Mouse (Mus musculus) heart, postnatal 14 days (tissue): Measurements from ENCODE around the gene Lrpprc. TPM values are rescaled to one million over a fixed set of nuclear protein-coding genes. Genes with fewer than 3 reads are reported as not detected.

Experiments used
- DNase-seq, 2 experiments: peaks; one replicate each; pipeline ENCODE4 v3.0.0; 2021 to 2022
- intact Hi-C: fragments of 180-260 bp; cut with DNase I; formaldehyde crosslinking; loops from one replicate; pipeline ENCODE4 v1.15.1; 2025
- total RNA-seq, 2 experiments: library from RNA; stranded (reverse); gene quantifications; 2 replicates each; pipeline ENCODE4 v1.2.3; 2021

The Lrpprc gene
- total RNA-seq, 2 experiments from 2014 or later = 150 to 152 TPM

DNA sequence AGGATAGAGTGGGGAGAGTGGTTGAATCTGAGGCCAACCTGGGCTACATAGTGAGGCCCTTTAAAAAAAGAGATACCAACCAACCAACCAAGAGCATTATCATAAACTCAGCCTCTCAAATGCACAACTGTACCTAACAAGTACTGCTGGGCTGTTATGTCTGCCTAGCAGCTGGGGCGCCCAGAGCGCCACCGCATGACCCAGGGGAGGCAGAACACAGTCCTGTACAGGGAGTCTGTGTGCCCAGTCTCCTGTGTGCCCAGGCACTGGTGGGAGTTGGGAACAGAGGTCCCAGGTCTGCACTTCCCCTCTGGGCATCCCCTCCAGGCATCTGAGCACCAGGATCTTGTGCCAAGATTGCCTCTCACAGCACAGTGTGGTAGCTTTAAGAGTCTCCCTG, 65.4 kb downstream of the Lrpprc start:
- intact Hi-C loops = no loop called here
- no peak for DNase-seq

DNA sequence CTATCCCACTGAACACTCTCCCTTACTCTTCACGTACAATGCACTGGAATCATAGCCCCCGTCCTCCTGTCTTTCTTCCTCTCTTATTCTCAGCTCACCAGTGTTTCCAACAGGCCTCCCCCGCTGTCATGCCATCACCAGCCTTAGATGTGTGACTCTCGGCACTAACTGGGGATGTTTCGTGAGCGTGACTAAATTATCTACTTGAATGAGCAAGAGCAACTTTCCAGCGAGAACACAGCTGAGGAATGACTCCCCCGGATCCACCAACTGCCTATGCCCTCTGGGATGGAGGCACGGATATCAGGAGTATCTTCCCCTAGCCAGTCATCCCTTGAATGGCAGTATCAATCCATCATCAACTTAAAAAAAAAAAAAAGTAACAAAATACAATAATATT, 66.6 kb downstream of the Lrpprc start:
- no peak for DNase-seq
- intact Hi-C loops = no loop called here

DNA sequence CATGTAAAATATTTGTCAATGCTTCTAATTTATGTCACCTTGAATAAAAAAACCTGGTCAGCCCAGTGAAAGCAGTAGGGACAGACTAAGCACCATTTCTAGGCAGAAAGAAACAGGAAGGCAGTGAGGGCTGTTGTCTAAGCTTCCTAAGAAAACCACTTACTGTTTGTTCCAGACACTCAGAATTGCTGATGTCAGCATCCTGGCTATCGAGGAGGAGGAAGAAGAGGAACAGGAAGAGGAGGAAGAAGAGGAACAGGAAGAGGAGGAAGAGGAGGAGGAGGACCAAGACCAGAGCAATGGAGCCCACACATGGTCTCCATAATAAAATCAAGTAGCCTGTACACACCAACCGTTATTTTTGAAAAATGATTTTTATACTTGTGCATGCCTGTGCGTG, 71.5 kb downstream of the Lrpprc start:
- intact Hi-C loops = no loop called here
- no peak for DNase-seq

DNA sequence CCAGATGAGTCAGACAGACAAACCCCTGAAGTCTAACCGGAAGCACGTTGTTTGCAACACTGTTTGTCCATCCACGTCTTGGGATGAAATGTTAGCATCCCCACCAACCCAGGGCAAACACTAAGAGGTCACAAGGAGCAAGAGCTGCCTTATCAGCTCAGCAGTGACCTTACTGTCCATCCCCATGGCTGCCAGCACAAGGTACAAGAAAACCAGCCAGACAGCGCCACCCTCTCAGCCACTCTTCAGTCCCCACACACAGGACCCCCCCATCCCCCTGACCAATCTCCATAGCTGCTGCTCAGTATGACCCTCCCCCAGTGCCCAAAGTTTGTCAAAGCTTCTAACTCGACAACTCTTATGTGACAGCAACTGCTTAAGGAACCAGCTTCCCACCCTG, 73.2 kb downstream of the Lrpprc start:
- intact Hi-C loops = no loop called here
- DNase-seq = no peak

DNA sequence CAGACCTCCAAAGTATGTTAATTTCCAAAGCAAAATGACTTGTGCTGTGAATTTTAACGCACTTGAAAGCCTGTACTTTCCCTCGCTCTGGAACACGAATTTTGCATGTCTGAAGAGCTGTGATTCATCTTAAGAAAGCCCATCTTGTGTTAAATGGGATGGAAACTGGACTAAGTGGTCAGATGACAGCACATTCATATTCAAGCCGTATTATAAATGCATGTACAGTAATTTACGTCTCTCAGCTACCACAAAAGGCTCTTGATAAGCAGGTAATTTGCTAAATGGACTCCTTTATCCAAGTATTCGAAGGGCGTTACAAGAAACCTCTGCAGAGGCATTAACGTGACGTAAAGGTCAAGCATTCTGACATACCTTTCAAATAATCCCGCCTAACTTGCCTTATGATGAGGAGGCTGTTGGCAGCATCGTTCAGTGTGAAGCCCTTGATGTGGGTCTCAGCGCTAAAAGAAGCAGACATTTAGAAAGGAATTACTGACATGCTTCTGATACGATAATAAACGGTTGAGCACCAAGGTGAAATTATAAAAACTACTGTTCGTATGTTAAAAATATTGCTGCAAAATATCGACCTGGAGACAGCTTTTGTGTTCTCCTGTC, 74.2 kb downstream of the Lrpprc start:
- no peak for DNase-seq
- intact Hi-C loops = no loop called here

DNA sequence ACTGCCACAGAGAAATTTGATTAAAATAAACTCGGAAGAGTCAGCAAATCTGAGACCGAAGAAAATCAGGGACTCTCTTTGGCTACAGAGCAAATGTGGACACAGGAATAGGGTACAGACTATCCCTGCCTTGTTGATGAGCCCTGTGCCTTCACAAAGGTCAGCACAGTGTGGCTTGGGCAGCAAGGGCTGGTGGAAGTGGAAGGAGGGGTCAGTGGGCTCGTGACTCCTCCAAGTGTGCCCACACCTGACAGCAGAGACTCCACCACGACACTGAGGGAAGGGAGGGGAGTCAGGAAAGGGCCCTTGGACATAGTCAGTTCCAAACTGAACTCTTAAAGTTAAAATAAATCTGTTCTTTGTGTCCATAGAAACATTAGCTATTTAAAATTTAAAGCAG, 75.7 kb downstream of the Lrpprc start:
- no peak for DNase-seq
- intact Hi-C loops = no loop called here

DNA sequence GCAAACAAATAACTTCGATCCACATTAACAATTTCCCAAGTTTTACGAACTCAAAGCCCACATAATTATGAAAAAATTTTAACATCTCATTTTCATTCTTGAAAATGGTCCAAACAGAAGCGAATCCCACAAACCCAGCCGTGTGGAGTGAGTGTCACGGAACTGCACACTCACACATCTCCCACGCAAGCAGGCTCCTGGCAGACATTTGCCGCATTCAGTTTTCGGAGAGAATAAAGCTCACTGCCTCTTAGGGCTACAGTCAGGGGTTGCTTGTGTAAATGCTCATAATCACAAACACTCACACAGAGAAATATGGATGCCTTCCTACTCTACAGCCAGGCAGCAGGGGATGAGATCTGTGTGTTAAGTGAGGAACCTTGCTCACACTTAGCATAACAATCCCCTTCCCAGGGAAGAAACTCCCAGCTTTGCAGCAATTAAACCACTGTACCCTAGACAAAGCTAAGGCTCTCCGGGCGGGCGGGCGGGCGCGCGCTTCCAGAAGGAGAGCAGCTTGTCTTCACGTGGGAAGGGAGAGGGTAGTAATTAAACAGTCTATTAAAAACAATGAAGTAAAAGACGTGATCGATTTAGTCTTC, 76.9 kb downstream of the Lrpprc start:
- no peak for DNase-seq
- intact Hi-C loops = no loop called here

DNA sequence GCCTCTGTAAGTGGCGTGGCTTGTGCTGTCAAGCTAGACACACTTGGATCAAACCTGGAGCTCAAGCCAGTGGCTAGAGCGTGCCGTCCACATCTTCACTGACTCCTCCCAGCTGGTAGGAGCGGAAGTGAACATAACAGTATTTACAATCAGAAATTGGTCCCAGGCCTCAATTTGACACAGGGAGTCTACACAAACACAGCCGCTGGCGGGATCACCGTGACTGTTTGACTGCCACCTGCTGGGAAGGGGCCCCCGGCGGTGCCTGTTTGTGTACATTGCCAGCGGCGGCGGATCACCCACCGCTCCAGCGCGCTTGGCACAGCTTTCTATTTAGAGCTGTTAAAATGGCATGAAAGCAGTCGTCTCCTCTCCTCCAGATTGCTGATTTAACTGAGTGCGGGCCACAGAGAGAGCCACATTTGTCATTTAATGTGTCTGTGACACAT, 81.2 kb downstream of the Lrpprc start:
- no peak for DNase-seq
- intact Hi-C loops = no loop called here

DNA sequence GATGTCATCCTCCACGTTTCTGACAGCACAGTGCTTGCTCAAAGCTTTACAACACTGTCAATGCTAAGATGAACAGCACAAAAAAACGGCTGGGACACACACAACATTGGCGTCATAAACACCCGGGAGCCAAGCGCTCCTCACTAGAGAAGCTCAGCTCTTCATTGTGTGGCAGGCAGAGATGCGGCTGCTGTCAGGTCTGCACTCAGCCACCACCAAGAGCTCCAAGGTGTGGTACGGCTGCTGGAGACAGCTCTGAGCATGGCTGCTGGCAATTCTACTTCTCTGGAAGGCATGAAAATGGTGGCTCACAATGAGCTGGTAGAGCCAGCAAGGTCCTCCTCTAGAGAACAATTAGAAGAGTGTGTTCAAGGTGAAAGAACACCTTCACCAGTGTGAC, 81.8 kb downstream of the Lrpprc start:
- intact Hi-C loops = no loop called here
- DNase-seq = no peak

DNA sequence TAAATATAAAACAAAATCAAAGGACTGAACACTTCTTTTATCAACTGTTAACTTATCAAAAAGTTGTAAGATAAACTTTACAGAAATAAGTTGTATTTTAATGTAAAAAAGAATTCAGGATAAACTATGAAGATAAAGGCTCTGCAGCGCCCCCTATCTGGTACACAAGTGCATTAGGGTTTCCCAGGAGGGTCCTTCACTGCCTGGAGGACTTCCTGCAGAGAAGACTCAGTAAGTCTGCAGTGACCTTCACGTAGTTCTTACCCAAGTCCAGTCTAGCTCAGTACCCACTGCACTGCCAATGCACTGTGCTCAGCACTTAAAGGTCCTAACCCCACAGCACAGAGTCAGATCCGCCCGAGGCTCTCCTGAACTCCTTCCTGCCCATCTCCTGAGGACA, 83.2 kb downstream of the Lrpprc start:
- peak in 1 of 2 experiments; percentile 17 for DNase-seq
- intact Hi-C loops = no loop called here

DNA sequence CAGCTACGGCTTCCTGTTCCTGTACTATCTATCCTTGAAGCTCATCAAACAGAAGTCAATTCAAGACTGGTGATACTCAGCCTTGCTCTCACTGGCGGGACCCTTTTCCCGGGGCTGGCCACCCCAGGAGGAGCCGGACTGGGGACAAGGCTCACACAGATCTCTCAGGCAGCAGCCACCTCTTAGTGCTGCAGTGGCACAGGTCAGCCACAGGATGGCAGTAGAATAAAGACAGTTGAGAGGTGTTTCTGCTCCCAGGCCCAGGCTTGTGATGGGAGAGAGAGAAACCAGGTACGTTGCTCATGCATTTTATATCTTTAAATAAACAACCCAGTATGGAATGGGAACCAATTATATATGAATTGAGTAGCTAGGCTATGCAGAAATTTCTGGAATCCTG, 91.9 kb downstream of the Lrpprc start:
- intact Hi-C loops = no loop called here
- DNase-seq = peak; percentile 33 to 63

DNA sequence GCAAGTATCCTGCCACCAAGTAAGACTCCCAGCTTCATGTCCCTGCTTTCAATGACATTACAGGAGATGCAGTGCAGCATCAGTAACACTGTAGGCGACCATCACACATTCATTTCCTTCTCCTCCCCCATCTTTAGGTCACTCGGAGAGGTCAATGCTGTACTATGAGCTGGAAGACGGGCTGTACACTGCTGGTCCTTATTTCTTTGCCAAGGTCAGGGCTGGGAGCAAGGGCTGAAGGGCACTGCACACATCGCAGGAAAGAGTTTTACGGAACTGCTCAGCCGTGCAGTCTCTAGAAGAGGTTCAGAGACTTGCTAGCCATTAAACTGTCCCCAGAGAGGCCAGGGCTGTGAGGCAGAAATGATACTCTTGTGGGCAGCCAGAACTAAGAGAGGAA, 94.1 kb downstream of the Lrpprc start:
- intact Hi-C loops = no loop called here
- no peak for DNase-seq

DNA sequence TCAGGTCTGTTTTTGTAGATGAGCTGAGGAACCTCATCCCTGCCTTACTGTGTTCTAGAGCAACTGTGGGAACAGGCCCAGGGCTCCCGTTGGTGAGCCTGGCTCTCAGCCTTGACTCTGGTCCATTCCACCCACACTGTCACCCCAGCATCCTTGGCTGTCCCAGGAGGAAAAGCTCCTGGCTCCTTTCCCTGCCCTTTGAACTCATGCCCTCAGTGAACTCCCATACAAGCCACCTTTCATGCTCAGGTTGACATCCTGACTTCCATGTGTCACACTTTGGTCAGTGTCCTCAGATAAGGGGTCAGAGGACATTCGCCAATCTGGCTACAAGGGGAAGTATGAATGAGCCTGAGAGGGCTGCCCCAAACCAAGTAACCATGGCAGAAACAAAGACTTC, 96.8 kb downstream of the Lrpprc start:
- intact Hi-C loops = no loop called here
- DNase-seq = no peak

DNA sequence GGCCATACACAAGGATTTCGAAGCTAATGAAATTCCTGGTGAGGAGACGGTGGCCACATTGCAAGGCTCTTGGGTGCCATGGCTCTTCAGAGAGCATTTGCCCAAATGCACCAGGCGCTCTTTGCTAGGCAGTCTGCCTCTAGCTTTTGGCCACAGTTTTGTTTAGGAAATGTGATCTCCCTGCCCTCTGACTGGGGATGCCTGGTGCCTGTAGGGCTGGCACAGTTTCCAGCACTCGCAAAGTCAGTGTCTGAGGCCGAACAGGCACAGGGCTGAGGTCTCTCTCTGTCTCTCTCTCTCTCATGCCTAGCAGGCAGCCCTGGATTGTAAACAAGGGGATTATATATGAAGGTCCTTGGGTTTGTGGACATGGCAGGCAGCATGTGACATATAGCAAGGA, 100.5 kb downstream of the Lrpprc start:
- intact Hi-C loops = no loop called here
- DNase-seq = no peak

DNA sequence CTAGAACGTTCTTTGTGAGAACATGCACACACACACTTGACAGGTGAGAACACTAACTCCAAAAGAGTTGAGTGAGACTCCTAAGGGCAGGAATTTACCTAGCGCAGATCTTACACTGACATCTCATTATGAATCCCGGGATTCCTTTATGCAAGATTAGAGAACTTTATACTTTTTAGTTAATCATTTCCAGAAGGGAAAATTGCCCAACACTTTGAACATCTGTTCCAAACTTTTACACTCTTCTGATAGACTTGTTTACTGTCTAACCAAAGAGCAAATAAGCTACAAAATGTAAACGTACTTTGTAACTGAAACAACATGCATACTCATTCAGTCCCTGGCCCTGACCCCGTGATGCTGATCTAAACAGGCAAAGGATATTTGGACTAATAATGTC, 101.3 kb downstream of the Lrpprc start:
- intact Hi-C loops = no loop called here

DNA sequence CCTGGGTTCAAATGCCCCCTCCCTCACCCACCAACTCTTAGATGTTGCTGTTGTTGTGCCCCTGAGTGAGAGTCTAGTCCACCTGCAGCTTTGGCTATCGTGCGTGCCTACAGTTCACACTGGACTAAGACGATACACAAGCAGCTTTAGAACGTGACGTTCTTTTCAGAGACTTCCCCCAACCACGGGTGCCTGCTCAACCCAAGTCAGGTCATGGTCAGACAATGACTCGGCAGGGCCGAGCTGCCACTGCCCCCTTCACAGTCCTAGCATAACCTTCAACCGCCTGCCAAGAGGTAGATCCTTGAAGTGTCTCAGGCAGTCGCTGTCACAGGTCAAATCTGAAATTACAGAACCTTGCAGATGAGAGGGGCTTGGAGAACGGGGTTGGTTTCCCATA, 101.8 kb downstream of the Lrpprc start:
- no peak for DNase-seq
- intact Hi-C loops = no loop called here

More for the DNA sequence above, 101.3 kb downstream of the Lrpprc start:
- no peak for DNase-seq

DNA sequence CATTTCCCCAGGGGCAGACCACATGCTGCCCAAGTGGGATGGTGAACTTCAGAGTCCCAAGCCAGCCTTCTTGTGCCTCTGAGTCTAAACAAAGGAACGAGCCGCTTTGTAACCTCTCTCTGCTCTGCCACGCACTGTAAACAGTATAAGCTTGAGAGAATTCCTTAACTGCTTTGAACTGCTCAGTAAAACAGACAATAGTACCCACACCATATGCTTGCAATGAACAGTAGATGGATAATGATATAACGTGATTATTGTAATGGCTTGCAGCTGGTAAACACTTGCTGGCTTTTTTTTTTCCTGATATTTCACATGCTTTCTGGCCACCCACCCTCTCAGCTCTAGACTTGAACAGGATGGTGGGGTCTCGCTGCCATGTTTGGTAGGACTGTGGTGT, 102.6 kb downstream of the Lrpprc start:
- intact Hi-C loops = no loop called here
- no peak for DNase-seq

DNA sequence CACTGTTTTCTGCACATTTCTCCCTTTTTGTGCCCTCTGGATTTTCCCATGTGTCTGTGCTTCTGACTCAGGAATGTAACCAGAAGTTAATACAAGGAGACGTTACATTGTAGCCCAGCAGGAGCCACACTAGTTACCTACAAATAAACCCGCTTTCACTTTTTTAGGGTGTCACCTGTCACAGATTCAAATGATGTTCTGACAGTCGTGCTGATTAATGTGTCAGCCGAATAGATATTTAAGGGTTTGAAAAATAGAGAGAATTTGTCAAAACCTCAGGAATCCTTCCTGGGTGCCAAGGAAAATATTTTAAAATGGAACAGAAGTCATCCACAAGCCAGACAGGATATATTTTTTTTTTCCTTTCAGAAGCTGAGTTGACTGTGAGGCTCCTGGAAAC, 105.3 kb downstream of the Lrpprc start:
- intact Hi-C loops = no loop called here
- DNase-seq = no peak

DNA sequence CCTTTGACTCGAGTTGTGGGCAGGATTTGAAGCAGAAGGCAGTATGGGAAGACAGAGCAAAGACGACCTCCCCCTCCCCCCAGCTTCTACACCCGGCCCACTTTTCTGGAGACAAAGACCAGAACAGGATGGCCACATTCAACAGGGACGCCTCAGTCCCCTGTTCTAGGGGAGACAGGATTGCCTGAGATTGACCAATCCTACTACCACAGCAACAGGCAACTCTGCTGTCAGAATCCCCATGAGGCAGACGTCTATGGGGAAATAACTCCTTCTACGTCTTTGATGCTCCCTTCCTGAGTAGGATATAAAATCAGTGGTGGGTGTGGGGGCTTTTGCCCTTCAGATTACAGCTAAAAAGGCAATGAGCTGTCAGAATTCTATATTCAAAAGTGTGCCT, 106.3 kb downstream of the Lrpprc start:
- no peak for DNase-seq
- intact Hi-C loops = no loop called here

DNA sequence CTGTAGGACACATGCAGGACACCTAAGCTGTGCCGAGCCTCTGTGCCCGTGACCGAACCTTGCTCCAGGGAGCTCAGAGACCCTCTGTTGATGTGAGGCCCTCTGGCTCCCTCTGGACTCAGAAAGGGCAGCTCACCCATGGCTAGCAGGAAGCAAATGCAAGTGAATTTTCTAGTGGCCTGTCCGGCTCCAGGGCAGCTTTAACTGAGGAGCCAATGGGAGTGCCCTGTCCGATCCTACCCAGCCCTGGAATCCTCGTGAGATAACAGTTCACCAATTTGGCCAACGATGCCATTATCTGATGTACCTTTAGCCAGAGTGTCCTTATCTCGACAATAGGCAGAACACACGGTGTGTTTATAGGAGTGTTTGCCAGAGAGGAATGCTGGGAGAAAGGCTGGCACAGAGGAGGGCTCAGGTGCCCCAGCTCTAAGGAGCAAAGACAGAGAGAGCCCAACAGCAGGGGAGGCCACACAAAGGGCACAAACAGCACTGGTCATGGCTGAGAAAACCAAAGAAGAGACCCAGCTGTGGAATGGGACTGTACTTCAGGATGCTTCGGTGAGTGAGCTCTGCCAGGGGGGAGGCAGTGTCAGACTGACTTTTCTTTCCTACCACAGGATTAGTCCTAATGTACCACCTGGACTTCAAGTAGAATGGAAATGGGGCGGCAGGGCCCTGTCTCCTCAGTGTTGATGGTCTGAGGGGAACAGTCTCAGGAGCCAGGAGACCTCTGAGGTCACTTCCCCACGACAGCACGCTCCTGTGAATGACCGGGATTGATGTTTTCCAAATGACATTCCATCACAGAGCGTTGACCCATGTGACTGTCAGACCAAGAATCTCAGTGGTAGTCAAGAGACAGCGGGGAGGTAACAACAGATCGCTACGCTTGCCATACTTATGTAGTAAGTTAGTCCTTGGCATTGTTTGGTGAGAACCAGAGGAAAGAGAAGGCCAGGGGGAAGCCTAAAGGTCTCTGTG, 107.6 kb downstream of the Lrpprc start, which contains the start of gene Abcg5:
Gene Abcg5, minus strand, starts transcription at position 278 of the 984 bp plus-strand sequence.
- intact Hi-C loops = no loop called here
- DNase-seq = no peak

DNA sequence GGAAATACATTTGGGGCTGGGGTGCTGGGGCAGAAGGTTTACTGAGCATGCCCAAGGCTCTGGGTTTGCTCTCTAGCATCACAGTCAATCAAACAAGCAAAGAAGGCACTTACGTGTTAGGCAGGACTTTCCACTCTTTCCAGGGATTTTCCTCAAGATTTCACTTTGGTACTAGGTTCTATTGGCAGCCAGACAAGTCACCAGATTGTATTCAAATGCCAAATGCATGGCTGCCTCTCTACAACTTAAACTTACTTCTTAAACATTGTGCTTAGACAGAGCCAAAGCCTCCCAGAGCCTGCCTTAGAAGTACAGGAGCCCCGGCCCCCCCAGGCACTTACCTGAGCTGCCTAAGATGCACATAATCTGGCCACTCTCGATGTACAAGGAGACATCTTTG, 108.9 kb downstream of the Lrpprc start:
- intact Hi-C loops = no loop called here

More for the DNA sequence above, 108.9 kb downstream of the Lrpprc start:
- DNase-seq = no peak
